Mouse (Mus musculus): ENCODE results near the gene Zfp51.
A peak's percentile ranks its signal among the peaks of the same experiment; 100 is the strongest.
"Not testable (repeated sequence)": the region's sequence is repeated elsewhere in the genome, so short reads cannot be mapped to it uniquely, and the experiment has no call there.

Zfp51 gene

GRCm38 (mm10) chr17:21450138-21450704 is at the start of gene Zfp51:
Gene Zfp51 (plus strand): TSS chr17:21450374.
- peak; percentile 87 for DNase-seq (ENCODE audit: low read depth, low spot score)

DNA sequence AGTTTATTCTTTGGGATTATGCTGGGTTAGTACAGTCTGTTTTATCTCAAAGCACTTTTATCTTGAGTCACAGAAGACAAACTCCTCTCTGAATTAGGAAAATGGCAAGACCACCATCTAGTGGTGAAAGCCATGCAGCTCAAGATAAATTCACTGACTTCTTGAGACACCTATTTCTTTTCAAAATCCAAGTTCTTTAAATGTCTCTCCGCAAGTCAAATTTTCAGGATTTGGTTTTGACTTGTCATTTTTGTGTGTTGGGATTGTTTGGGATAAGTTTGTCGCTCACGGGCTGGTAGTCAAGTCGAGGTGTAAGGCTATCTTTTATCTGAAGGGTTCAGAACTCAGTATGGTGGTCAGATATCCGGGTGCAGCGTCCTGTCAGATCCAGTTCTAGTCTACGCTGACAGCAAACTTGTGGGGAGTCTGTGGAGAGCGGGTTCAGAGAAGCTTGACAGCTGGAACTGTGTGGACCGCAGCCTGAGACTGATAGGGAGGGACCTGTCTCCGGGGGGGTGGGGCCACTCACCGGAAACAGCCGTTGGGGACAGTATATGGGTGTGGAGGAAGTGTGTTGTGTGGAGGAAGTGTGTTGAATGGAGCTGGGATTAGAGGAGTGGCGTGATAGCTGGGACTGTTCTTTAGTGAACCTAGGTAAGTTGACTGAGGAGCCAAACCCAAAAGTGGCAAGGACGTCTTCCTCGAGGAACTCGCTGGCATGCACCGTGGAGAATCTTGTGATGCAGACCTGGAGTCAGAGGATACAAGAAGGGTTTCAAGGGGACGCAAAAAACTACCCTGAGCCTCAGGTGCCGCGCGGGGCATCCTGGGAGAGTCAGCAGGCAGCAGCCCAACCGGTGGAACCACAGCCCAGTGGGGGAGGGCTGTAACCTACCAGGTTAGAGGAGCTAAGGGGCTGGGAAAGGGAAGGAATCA is 27.2 kb upstream of the Zfp51 start, which contains the start of gene Zfp54:
TSS of gene Zfp54 (plus strand) at position 564 of the 936 bp plus-strand sequence.
- DNase-seq (ENCODE audit: low read depth, low spot score), result peak; percentile 58

GRCm38 (mm10) chr17:21438806-21439400 is 11.3 kb upstream of the Zfp51 start:
- not testable (repeated sequence) for DNase-seq (ENCODE audit: low read depth, low spot score)

GRCm38 (mm10) chr17:21449669-21450068 is 505 bp upstream of the Zfp51 start:
- DNase-seq (ENCODE audit: low read depth, low spot score), result peak; percentile 76

GRCm38 (mm10) chr17:21463550-21463949 is 13.4 kb downstream of the Zfp51 start:
- DNase-seq (ENCODE audit: low read depth, low spot score), result no peak

DNA sequence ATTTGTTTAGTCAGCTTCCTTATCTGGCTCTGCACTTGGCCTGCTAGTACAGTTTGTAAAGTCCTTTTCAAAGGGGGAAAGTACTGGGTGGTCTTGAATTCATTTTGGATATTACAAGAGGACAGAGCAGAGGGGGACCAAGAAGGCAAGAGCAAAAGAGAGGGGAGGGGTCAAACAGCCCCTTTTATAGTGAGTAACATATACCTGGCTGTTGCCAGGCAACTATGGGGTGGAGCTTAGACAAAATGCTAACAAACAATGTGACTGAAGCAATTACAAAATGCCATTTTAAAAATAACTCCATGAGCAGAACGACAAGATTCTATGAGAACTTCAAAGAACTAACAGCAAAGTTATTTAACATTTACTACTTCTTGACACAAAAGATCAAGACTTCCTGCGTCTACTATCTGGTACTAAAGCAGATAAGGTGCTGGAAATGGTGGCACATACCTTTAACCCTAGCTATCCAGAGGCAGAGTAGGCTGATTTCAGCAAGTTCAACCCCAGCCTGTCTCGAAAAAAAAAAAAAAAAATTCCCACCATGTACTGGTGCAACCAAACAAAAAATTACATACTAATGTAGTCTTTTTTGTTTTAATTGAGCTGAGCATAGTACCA is 22.0 kb downstream of the Zfp51 start:
- DNase-seq (ENCODE audit: low read depth, low spot score), result no peak

GRCm38 (mm10) chr17:21472653-21473307 is 22.6 kb downstream of the Zfp51 start:
- DNase-seq (ENCODE audit: low read depth, low spot score), result no peak

DNA sequence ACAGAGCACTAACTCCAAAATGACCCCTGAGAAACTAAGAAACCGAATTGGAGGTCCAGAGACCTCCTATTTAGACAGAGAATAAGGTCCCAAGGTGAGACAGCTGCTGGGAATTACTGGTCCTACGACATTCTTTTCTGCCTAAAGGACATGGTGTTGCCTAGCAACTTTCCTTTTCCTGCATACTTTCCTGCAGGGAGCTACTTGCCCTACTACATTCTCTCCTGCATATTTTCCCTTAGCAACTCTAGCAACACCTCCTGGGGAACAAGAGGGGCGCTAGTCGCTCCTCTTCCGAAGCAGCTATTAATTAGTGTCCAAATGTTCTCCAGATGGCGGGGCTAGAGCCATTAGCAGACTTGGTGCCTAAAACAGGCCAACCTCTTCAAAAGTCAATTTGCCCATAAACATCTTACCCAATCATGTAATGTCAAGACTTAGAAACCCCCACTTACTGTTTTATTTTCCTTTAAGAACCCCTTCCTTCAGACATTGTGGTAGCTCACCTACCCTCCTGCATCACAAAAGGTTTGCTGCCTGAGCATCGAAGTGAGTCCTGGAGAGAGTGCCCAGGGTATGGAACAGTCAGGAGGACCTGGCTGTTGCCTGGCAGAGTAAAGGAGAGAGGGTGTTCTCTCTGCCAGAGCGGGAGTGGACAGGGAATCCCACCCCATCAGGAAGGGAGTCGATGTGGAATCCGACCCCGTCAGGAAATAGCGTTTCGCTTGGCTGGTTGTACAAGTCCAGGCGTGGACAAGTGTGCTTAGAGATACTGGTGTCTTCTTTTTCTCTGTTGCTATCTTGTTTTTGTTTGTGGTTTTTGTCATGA is 23.4 kb downstream of the Zfp51 start:
- DNase-seq (ENCODE audit: low read depth, low spot score), result no peak

DNA sequence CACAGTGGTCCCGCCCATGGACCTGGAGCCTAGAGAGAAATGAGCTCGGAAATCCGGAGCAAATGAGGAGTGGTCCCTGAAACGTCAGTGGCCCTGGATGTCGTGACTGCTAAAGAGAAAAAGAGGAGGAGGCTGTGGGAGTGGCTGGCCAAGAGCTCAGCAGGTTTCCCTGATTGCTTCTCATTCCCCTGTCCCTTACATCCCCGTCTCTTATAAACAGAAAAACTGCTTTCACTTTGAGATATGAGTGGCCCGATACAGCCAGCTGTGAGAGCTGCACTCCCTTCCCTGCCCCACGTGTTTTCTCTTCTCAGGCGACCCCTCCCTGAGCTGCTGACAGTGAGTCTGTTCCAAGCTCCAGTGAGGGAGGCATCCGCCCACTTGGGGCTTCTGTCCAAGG is 24.6 kb downstream of the Zfp51 start:
- DNase-seq (ENCODE audit: low read depth, low spot score), result not testable (repeated sequence)

- not testable (repeated sequence) for DNase-seq (ENCODE audit: low read depth, low spot score)
Measured at GRCm38 (mm10) chr17:21475290-21475689, 25.1 kb downstream of the Zfp51 start.

DNA sequence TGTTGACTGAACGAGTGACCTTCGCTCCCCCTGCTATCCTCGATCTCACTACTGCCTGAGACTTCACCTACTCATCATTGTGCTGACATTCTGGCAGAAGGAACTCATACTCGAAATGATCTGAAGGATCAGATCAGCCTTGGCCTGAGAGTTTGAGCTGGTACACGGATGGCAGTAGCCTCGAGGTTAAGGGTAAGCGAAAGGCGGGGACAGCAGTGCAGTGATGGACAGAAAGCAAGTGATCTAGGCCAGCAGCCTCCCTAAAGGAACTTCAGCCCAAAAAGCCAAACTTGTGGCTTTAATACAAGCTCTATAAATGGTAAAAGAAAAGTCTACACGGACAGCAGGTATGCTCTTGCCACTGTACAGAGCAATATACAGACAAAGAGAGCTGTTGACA is 26.2 kb downstream of the Zfp51 start:
- not testable (repeated sequence) for DNase-seq (ENCODE audit: low read depth, low spot score)

DNA sequence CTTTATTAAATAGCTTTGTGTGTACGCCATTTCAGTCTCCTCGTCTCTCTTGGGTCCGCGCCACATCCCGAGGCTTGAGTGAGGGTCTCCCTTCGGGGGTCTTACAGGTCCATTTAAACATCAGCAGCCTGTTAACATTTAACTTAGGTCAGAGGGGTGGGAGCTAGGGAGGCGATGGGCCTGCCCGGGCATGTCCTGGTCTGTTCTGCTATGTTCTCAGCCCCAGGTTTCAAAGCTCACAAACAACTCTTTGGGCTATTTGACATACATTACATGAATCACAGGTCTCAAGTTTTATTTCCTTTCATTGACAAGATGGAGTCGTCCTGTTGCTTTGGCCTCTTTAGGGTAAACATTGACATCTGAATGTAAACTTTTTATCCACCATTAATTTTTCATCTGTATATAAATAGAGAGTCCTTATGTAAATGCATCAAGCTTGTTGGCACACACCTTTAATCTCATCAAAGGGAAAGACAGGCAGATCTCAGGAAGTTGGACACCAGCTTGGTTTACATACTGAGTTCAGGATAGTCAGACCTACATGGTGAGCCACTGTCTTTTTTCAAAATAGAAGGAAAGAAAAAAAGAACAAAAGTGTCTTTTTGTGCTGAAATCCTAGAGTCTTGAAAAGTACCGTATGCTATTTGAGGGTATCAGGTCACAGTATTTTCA is 28.1 kb downstream of the Zfp51 start:
- DNase-seq (ENCODE audit: low read depth, low spot score), result not testable (repeated sequence)

DNA sequence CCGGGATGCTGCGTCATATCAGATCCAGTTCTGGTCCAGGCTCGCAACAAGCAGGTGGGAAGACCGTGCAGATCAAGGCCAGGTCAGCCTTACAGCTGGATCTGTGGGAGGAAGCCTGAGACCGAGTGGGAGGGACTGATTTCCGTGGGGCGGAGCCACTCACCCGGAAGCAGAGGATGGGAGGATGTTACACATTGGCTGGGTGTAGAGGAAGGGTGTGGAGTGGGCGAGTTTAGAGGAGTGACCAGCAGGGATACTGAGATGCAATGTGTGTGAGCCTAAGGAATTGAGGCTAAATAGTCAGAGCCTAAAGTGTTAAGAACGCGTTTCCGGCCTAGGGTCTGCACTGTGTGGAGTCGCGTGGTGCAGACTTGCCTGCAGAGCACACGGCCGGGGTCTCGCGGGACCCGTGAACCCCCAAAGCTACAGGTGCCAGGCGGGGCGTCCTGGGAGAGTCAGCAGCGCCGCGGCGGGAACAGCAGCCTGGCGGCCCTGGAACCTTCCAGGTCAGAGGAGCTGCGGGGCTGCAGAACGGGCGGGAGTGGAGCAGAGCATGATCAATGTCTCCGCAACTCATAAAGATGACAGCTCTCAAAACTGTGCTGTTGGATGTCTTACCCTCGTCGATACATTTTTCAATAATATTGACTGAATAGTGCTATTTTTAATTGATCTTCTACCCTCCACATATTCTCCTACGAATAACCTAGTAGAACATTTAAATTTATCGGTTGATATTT is 38.8 kb downstream of the Zfp51 start, which contains the start of gene Zfp53:
TSS of gene Zfp53 (plus strand) at position 239 of the 740 bp plus-strand sequence.
- DNase-seq (ENCODE audit: low read depth, low spot score), result peak; percentile 68

DNA sequence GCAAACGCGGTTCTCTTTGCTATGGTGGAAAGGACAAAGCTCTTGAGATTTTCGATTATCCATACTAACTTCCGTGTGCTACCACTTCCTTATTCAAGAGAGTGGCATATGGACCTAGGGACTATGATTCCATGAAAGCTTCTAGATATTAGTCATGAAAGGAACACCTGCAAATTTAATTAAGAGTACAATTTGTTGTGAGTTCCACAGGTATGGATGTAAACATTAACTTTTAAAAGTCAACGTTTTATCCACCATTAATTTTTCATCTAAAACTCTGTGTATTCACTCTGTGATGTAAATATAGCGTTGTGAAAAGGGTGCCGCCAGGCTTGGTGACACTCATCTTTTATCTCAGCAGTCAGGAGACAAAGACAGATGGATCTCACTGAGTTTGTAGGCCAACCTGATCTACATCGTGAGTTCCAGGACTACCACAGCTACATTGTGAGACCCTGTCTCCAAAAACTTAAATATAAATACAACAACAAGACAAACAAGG is 39.4 kb downstream of the Zfp51 start:
- no peak for DNase-seq (ENCODE audit: low read depth, low spot score)

GRCm38 (mm10) chr17:21501365-21501764 is 51.2 kb downstream of the Zfp51 start:
- DNase-seq (ENCODE audit: low read depth, low spot score), result no peak

DNA sequence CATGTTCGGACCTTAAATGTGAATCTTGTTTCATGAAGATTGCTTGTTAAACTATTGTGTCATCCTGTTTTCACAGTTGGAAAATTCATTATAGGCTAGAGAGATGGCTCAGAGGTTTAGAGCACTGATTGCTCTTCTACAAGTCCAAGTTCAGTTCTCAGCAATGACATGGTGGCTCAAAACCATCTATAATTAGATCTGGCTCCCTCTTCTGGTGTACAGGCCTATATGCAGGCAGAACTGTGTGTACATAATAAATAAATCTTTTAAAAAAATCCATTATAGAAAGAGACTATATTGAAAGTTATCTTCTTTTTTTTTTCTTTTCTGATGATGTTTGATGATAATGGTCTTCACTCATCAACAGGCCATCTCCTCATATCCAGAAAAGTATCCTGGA is 54.4 kb downstream of the Zfp51 start:
- DNase-seq (ENCODE audit: low read depth, low spot score), result no peak

GRCm38 (mm10) chr17:21506258-21506657 is 56.1 kb downstream of the Zfp51 start:
- DNase-seq (ENCODE audit: low read depth, low spot score), result no peak

GRCm38 (mm10) chr17:21509756-21510155 is 59.6 kb downstream of the Zfp51 start:
- DNase-seq (ENCODE audit: low read depth, low spot score), result no peak

All from c-Kit-negative CD71-positive TER-119-positive erythroid progenitor cells, embryonic 14.5 days (primary cell).